Comparison of ENCODE assay signal across 16 mouse cellular contexts in genomic region chr3:153720922-153721321, GRCm38 (mm10). TPM values are rescaled to one million over a fixed set of nuclear protein-coding genes. Genes with fewer than 3 reads are reported as not detected.
A peak's percentile ranks its signal among the peaks of the same experiment; 100 is the strongest.
DNase-seq lines count a peak whose midpoint lies in the region; ATAC-seq and TF ChIP-seq lines count a peak whose summit lies in the region.
"Had no signal": no experiment of that assay in that cellular context is flagged by ENCODE, and none has a peak within 500 bp of the region (broad histone marks: within the 10 kb centered on the region; RNA-seq: fewer than 3 reads in every experiment).

No protein-coding gene starts in this region.

- H3K4me1 ChIP-seq in heart, embryonic 11.5 days (ENCODE audit: control insufficient read depth, insufficient read depth, low read length), result peaks cover 44% of the 10 kb centered on the region
- H3K4me1 ChIP-seq in embryonic facial prominence, embryonic 12.5 days, result peaks cover 70% of the 10 kb centered on the region
- peaks cover 91% of the 10 kb centered on the region for H3K4me1 ChIP-seq in liver, embryonic 13.5 days (replicated peaks)
- H3K4me1 ChIP-seq in cerebellum, adult 2 months (ENCODE audit: control insufficient read depth, insufficient read depth, low read length), result no peaks in the 10 kb centered on the region; the same call in 1 of the 2 replicates
- H3K4me1 ChIP-seq in forebrain, embryonic 15.5 days, result peaks cover 19% of the 10 kb centered on the region

- peak overlapping the region; percentile 10; the same call in 1 of the 2 replicates for H3K4me3 ChIP-seq in heart, embryonic 11.5 days (ENCODE audit: low read depth, low read length)
- no peak overlapping the region for H3K4me3 ChIP-seq in embryonic facial prominence, embryonic 12.5 days
- H3K4me3 ChIP-seq in liver, embryonic 13.5 days (replicated peaks), result peak overlapping the region; percentile 26
- no peak overlapping the region for H3K4me3 ChIP-seq in cerebellum, adult 2 months (replicated peaks; ENCODE audit: insufficient read depth, low read depth, low read length)
- no peak overlapping the region for H3K4me3 ChIP-seq in forebrain, embryonic 15.5 days
- H3K4me3 ChIP-seq: hindbrain, embryonic 13.5 days; neural tube, embryonic 12.5 days had no signal

- no peaks in the 10 kb centered on the region for H3K27me3 ChIP-seq in heart, embryonic 11.5 days (ENCODE audit: control insufficient read depth, insufficient read depth, low read length)
- no peaks in the 10 kb centered on the region for H3K27me3 ChIP-seq in embryonic facial prominence, embryonic 12.5 days
- no peaks in the 10 kb centered on the region for H3K27me3 ChIP-seq in liver, embryonic 13.5 days
- no peaks in the 10 kb centered on the region for H3K27me3 ChIP-seq in cerebellum, adult 2 months (ENCODE audit: control insufficient read depth, insufficient read depth, low read length)
- no peaks in the 10 kb centered on the region for H3K27me3 ChIP-seq in forebrain, embryonic 15.5 days
- H3K27me3 ChIP-seq: hindbrain, embryonic 13.5 days; neural tube, embryonic 12.5 days had no signal

- TF ChIP-seq CTCF in cerebellum, adult 2 months (IDR thresholded peaks at IDR 0.05; ENCODE audit: borderline replicate concordance, insufficient read depth, low read depth, low read length), result no peak

- intact Hi-C loops in heart, postnatal 36 days (cut with DNase I), result loop anchor here (10.0 kb wide), 1 partner anchor 46 kb away; no protein-coding TSS in a partner anchor
- intact Hi-C loops in left cerebral cortex, postnatal 14 days (cut with DNase I), result no loop called here

- H3K36me3 ChIP-seq in heart, embryonic 11.5 days (ENCODE audit: control insufficient read depth, insufficient read depth, low read length), result no peaks in the 10 kb centered on the region
- H3K36me3 ChIP-seq in embryonic facial prominence, embryonic 12.5 days, result no peaks in the 10 kb centered on the region
- no peaks in the 10 kb centered on the region for H3K36me3 ChIP-seq in liver, embryonic 13.5 days
- no peaks in the 10 kb centered on the region for H3K36me3 ChIP-seq in forebrain, embryonic 15.5 days
- H3K36me3 ChIP-seq: hindbrain, embryonic 13.5 days; neural tube, embryonic 12.5 days had no signal

- H3K27ac ChIP-seq in heart, embryonic 11.5 days (ENCODE audit: low read depth, low read length), result 0 out of 2 replicates have a peak overlapping the region, but pooled peaks have one; percentile 50
- H3K27ac ChIP-seq in embryonic facial prominence, embryonic 12.5 days, result no peak overlapping the region
- H3K27ac ChIP-seq in liver, embryonic 13.5 days, result peak overlapping the region; percentile 83
- no peak overlapping the region for H3K27ac ChIP-seq in cerebellum, adult 2 months (ENCODE audit: insufficient read depth, low read length)
- no peak overlapping the region for H3K27ac ChIP-seq in forebrain, embryonic 15.5 days (replicated peaks)
- H3K27ac ChIP-seq: hindbrain, embryonic 13.5 days; neural tube, embryonic 12.5 days had no signal

- no peak for TF ChIP-seq POLR2A in cerebellum, adult 2 months (IDR thresholded peaks at IDR 0.05; ENCODE audit: borderline replicate concordance, insufficient read depth, low read length)

- no peak for ATAC-seq in heart, embryonic 11.5 days (replicated peaks; ENCODE audit: insufficient number of reproducible peaks, low FRiP score, low TSS enrichment)
- ATAC-seq in embryonic facial prominence, embryonic 12.5 days (ENCODE audit: insufficient number of reproducible peaks, insufficient read depth, low FRiP score, low TSS enrichment), result no peak
- ATAC-seq in liver, embryonic 13.5 days (ENCODE audit: low read depth), result no peak
- no peak for ATAC-seq in forebrain, embryonic 15.5 days (replicated peaks)

- no peak for DNase-seq in heart, postnatal 36 days
- peak; percentile 47 for DNase-seq in CD4-positive, CD25-positive, alpha-beta regulatory T cell, adult 2 months (ENCODE audit: low read depth, low spot score)
- DNase-seq in liver, embryonic 13.5 days, result no peak
- DNase-seq in cerebellum, adult 2 months, result no peak
- no peak for DNase-seq in left cerebral cortex, postnatal 14 days (ENCODE audit: low spot score in 2 of 2)
- DNase-seq: gastrocnemius, postnatal 36 days; kidney, adult 11 months; kidney, postnatal 4 days; lung, postnatal 36 days; midbrain, embryonic 14.5 days; right cerebral cortex, postnatal 4 days had no signal

- peak overlapping the region; percentile 58 for H3K9ac ChIP-seq in heart, embryonic 11.5 days (ENCODE audit: low read depth, low read length)
- no peak overlapping the region for H3K9ac ChIP-seq in embryonic facial prominence, embryonic 12.5 days
- peak overlapping the region; percentile 62 for H3K9ac ChIP-seq in liver, embryonic 13.5 days
- H3K9ac ChIP-seq in forebrain, embryonic 15.5 days (replicated peaks), result no peak overlapping the region
- H3K9ac ChIP-seq: neural tube, embryonic 12.5 days had no signal

- peak overlapping the region; percentile 69 for H3K4me2 ChIP-seq in heart, embryonic 11.5 days
- peak overlapping the region; percentile 9; the same call in 1 of the 2 replicates for H3K4me2 ChIP-seq in embryonic facial prominence, embryonic 12.5 days (replicated peaks)
- H3K4me2 ChIP-seq in liver, embryonic 13.5 days, result peak overlapping the region; percentile 94
- H3K4me2 ChIP-seq in forebrain, embryonic 15.5 days (replicated peaks), result no peak overlapping the region
- H3K4me2 ChIP-seq: hindbrain, embryonic 13.5 days; neural tube, embryonic 12.5 days had no signal

- 52% methylated on average over 4 of the region's 4 CpGs for WGBS in heart, embryonic 11.5 days (ENCODE audit: insufficient replicate concordance)
- 61% methylated on average over 4 of the region's 4 CpGs for WGBS in embryonic facial prominence, embryonic 12.5 days
- WGBS in liver, embryonic 13.5 days (ENCODE audit: insufficient replicate concordance), result 17% methylated on average over 4 of the region's 4 CpGs
- 85% methylated on average over 4 of the region's 4 CpGs for WGBS in cerebellum, adult 2 months
- 84% methylated on average over 4 of the region's 4 CpGs for WGBS in forebrain, embryonic 15.5 days

- H3K9me3 ChIP-seq in heart, embryonic 11.5 days (replicated peaks; ENCODE audit: control insufficient read depth, low read length), result no peaks in the 10 kb centered on the region
- H3K9me3 ChIP-seq in embryonic facial prominence, embryonic 12.5 days, result no peaks in the 10 kb centered on the region
- H3K9me3 ChIP-seq in liver, embryonic 13.5 days (replicated peaks), result no peaks in the 10 kb centered on the region
- H3K9me3 ChIP-seq in forebrain, embryonic 15.5 days, result no peaks in the 10 kb centered on the region
- H3K9me3 ChIP-seq: hindbrain, embryonic 13.5 days; neural tube, embryonic 12.5 days had no signal

RNA-seq across cellular contexts. Expression of gene St6galnac3, which starts 4.1 kb away (rescaled TPM):
- polyA plus RNA-seq in heart, embryonic 11.5 days (2014; fragmentation: Nextera tagmentation; extraction: Ambion mirVana), result 29.6 and 33.6 TPM in 2 replicates
- 1 to 10 TPM; 4.1 to 6.6 TPM for total RNA-seq in heart, postnatal 36 days (2021)
- 64.6 and 70.2 TPM in 2 replicates for polyA plus RNA-seq in embryonic facial prominence, embryonic 12.5 days (2016; fragmentation: Nextera tagmentation; extraction: Ambion mirVana)
- polyA plus RNA-seq in liver, embryonic 13.5 days (2015; fragmentation: Nextera tagmentation; extraction: Ambion mirVana), result 8.3 and 9.6 TPM in 2 replicates
- 11.9 and 14.6 TPM in 2 replicates for polyA plus RNA-seq in cerebellum, adult 2 months (2012; rRNA removed)
- total RNA-seq in left cerebral cortex, postnatal 14 days (2021), result 10 to 100 TPM; 10.8 to 12.1 TPM
- polyA plus RNA-seq in forebrain, embryonic 15.5 days (2015; fragmentation: Nextera tagmentation; extraction: Ambion mirVana), result 24.4 and 24.5 TPM in 2 replicates

Comparison
In these comparisons a context has a peak if more than half of its experiments do, and no peak if none do; other contexts are left out.
1. H3K27ac ChIP-seq: peak in heart, embryonic 11.5 days (single experiment) and liver, embryonic 13.5 days (single experiment); none in embryonic facial prominence, embryonic 12.5 days (single experiment), cerebellum, adult 2 months (single experiment) and forebrain, embryonic 15.5 days (single experiment).
2. H3K4me3 ChIP-seq: peak in heart, embryonic 11.5 days (single experiment) and liver, embryonic 13.5 days (single experiment); none in embryonic facial prominence, embryonic 12.5 days (single experiment), cerebellum, adult 2 months (single experiment) and forebrain, embryonic 15.5 days (single experiment).
3. H3K9ac ChIP-seq: peak in heart, embryonic 11.5 days (single experiment) and liver, embryonic 13.5 days (single experiment); none in embryonic facial prominence, embryonic 12.5 days (single experiment) and forebrain, embryonic 15.5 days (single experiment).